Mouse (Mus musculus): ENCODE measurements around the gene Gm49384.

GRCm38 (mm10) chr12:69240876-69241275 is 36.8 kb upstream of the Gm49384 start, which contains the start of gene Klhdc1:
- TF ChIP-seq CTCF (IDR thresholded peaks at IDR 0.05; ENCODE audit: extremely low read depth, insufficient read length, insufficient replicate concordance, low read depth, low read length) = no peak
- no peak for TF ChIP-seq POLR2A (IDR thresholded peaks at IDR 0.05; ENCODE audit: low read depth, low read length)

All from small intestine, adult 2 months (tissue).